Mouse (Mus musculus): Measurements from ENCODE around the gene Ube2j2. TPM values are rescaled to one million over a fixed set of nuclear protein-coding genes. Genes with fewer than 3 reads are reported as not detected.

Ube2j2 gene
- total RNA-seq (2015; ENCODE audit: low replicate concordance) (9.4 and 19.4 TPM in 2 replicates), total RNA-seq (2017; ENCODE audit: low replicate concordance) (25.6 and 41.3 TPM in 2 replicates)

- peak; percentile 98 for ATAC-seq (replicated peaks; ENCODE audit: low FRiP score, poor library complexity, severe bottlenecking)
Observed at GRCm38 (mm10) chr4:155943534-155944249, at the start of gene Ube2j2. Gene Ube2j2 (plus strand): TSS chr4:155943831.

- ATAC-seq (replicated peaks; ENCODE audit: low FRiP score, poor library complexity, severe bottlenecking): peak; percentile 68
Observed at GRCm38 (mm10) chr4:155894311-155894881, 49.2 kb upstream of the Ube2j2 start.

GRCm38 (mm10) chr4:155895216-155895615, 48.4 kb upstream of the Ube2j2 start:
- no peak for ATAC-seq (replicated peaks; ENCODE audit: low FRiP score, poor library complexity, severe bottlenecking)

GRCm38 (mm10) chr4:155895826-155896225, 47.8 kb upstream of the Ube2j2 start:
- no peak for ATAC-seq (replicated peaks; ENCODE audit: low FRiP score, poor library complexity, severe bottlenecking)

- no peak for ATAC-seq (replicated peaks; ENCODE audit: low FRiP score, poor library complexity, severe bottlenecking)
Observed at GRCm38 (mm10) chr4:155896461-155896860, 47.2 kb upstream of the Ube2j2 start.

- no peak for ATAC-seq (replicated peaks; ENCODE audit: low FRiP score, poor library complexity, severe bottlenecking)
Observed at GRCm38 (mm10) chr4:155898318-155898717, 45.3 kb upstream of the Ube2j2 start.

GRCm38 (mm10) chr4:155899355-155899754, 44.3 kb upstream of the Ube2j2 start:
- ATAC-seq (replicated peaks; ENCODE audit: low FRiP score, poor library complexity, severe bottlenecking): no peak

GRCm38 (mm10) chr4:155901205-155901604, 42.4 kb upstream of the Ube2j2 start:
- ATAC-seq (replicated peaks; ENCODE audit: low FRiP score, poor library complexity, severe bottlenecking): no peak

GRCm38 (mm10) chr4:155903246-155903645, 40.4 kb upstream of the Ube2j2 start:
- no peak for ATAC-seq (replicated peaks; ENCODE audit: low FRiP score, poor library complexity, severe bottlenecking)

GRCm38 (mm10) chr4:155904318-155905102, 39.1 kb upstream of the Ube2j2 start:
- ATAC-seq (replicated peaks; ENCODE audit: low FRiP score, poor library complexity, severe bottlenecking): no peak

GRCm38 (mm10) chr4:155905634-155906033, 38.0 kb upstream of the Ube2j2 start:
- ATAC-seq (replicated peaks; ENCODE audit: low FRiP score, poor library complexity, severe bottlenecking): no peak

- no peak for ATAC-seq (replicated peaks; ENCODE audit: low FRiP score, poor library complexity, severe bottlenecking)
Observed at GRCm38 (mm10) chr4:155906125-155906524, 37.5 kb upstream of the Ube2j2 start.

- no peak for ATAC-seq (replicated peaks; ENCODE audit: low FRiP score, poor library complexity, severe bottlenecking)
Observed at GRCm38 (mm10) chr4:155907003-155907402, 36.6 kb upstream of the Ube2j2 start.

- ATAC-seq (replicated peaks; ENCODE audit: low FRiP score, poor library complexity, severe bottlenecking): no peak
Observed at GRCm38 (mm10) chr4:155908281-155908680, 35.4 kb upstream of the Ube2j2 start.

- ATAC-seq (replicated peaks; ENCODE audit: low FRiP score, poor library complexity, severe bottlenecking): no peak
Observed at GRCm38 (mm10) chr4:155908751-155909150, 34.9 kb upstream of the Ube2j2 start.

- no peak for ATAC-seq (replicated peaks; ENCODE audit: low FRiP score, poor library complexity, severe bottlenecking)
Observed at GRCm38 (mm10) chr4:155932031-155932430, 11.6 kb upstream of the Ube2j2 start.

GRCm38 (mm10) chr4:155943049-155943452, 580 bp upstream of the Ube2j2 start:
- ATAC-seq (replicated peaks; ENCODE audit: low FRiP score, poor library complexity, severe bottlenecking): peak; percentile 22; the same call in 1 of the 2 replicates

GRCm38 (mm10) chr4:155944271-155944670, 640 bp downstream of the Ube2j2 start:
- ATAC-seq (replicated peaks; ENCODE audit: low FRiP score, poor library complexity, severe bottlenecking): peak; percentile 33; the same call in 1 of the 2 replicates

GRCm38 (mm10) chr4:155947094-155947493, 3.5 kb downstream of the Ube2j2 start:
- no peak for ATAC-seq (replicated peaks; ENCODE audit: low FRiP score, poor library complexity, severe bottlenecking)

GRCm38 (mm10) chr4:155955491-155955890, 11.9 kb downstream of the Ube2j2 start:
- ATAC-seq (replicated peaks; ENCODE audit: low FRiP score, poor library complexity, severe bottlenecking): no peak

GRCm38 (mm10) chr4:155959275-155959674, 15.6 kb downstream of the Ube2j2 start:
- peak; percentile 64 for ATAC-seq (replicated peaks; ENCODE audit: low FRiP score, poor library complexity, severe bottlenecking)
